Mouse (Mus musculus): Measurements from ENCODE around the gene Il10rb. TPM values are rescaled to one million over a fixed set of nuclear protein-coding genes. Genes with fewer than 3 reads are reported as not detected.
A peak's percentile ranks its signal among the peaks of the same experiment; 100 is the strongest.

Il10rb gene
- total RNA-seq, 2 experiments from 2014 or later: 8.9 to 9.2 TPM

- no peak for DNase-seq
These were observed 21.7 kb upstream of the Il10rb start for GRCm38 (mm10) chr16:91384221-91384620.

- no peak for DNase-seq
These were observed 20.3 kb upstream of the Il10rb start for GRCm38 (mm10) chr16:91385621-91386020.

GRCm38 (mm10) chr16:91386419-91387120, 19.4 kb upstream of the Il10rb start:
- DNase-seq: no peak

GRCm38 (mm10) chr16:91387121-91387486, 18.9 kb upstream of the Il10rb start:
- DNase-seq: no peak

- DNase-seq: no peak
These were observed 15.9 kb upstream of the Il10rb start for GRCm38 (mm10) chr16:91390100-91390499.

- DNase-seq: no peak
These were observed 14.5 kb upstream of the Il10rb start, which contains the start of gene Gm21970 for GRCm38 (mm10) chr16:91391421-91391820. Gene Gm21970, plus strand, starts transcription at chr16:91391721.

GRCm38 (mm10) chr16:91394826-91395410, 11.0 kb upstream of the Il10rb start:
- no peak for DNase-seq

- DNase-seq: peak; percentile 27 to 35
These were observed 10.2 kb upstream of the Il10rb start for GRCm38 (mm10) chr16:91395633-91396392.

- no peak for DNase-seq
These were observed 9.0 kb upstream of the Il10rb start for GRCm38 (mm10) chr16:91396844-91397537.

GRCm38 (mm10) chr16:91398030-91398429, 7.9 kb upstream of the Il10rb start:
- DNase-seq: no peak

GRCm38 (mm10) chr16:91398944-91399343, 7.0 kb upstream of the Il10rb start:
- DNase-seq: no peak

GRCm38 (mm10) chr16:91401569-91402165, 4.3 kb upstream of the Il10rb start:
- DNase-seq: no peak

- no peak for DNase-seq
These were observed 2.2 kb upstream of the Il10rb start for GRCm38 (mm10) chr16:91403784-91404183.

GRCm38 (mm10) chr16:91404187-91404586, 1.8 kb upstream of the Il10rb start:
- DNase-seq: no peak

- no peak for DNase-seq
These were observed 961 bp upstream of the Il10rb start for GRCm38 (mm10) chr16:91404828-91405577.

- peak; percentile 19 to 26 for DNase-seq
These were observed 739 bp downstream of the Il10rb start for GRCm38 (mm10) chr16:91406585-91407220.

GRCm38 (mm10) chr16:91413102-91413844, 7.3 kb downstream of the Il10rb start:
- no peak for DNase-seq

- DNase-seq: no peak
These were observed 9.6 kb downstream of the Il10rb start for GRCm38 (mm10) chr16:91415391-91416189.

GRCm38 (mm10) chr16:91416357-91416756, 10.4 kb downstream of the Il10rb start:
- no peak for DNase-seq

- DNase-seq: no peak
These were observed 11.0 kb downstream of the Il10rb start for GRCm38 (mm10) chr16:91416938-91417337.
